Mouse (Mus musculus) stomach, postnatal 0 days (tissue): ENCODE measurements around the gene Lsm12. TPM values are rescaled to one million over a fixed set of nuclear protein-coding genes. Genes with fewer than 3 reads are reported as not detected.
A peak's percentile ranks its signal among the peaks of the same experiment; 100 is the strongest.

Source experiments
- ATAC-seq: fragments of 200-750 bp; cut with Nextera tagmentation; 2 replicates; pipeline ENCODE4 v1.8.0; 2017; ENCODE audit not compliant: low FRiP score, low TSS enrichment
- DNase-seq: peaks from one replicate; pipeline ENCODE4 v3.0.0-alpha.2; 2016; ENCODE audit warnings: low spot score
- H3K27ac ChIP-seq: fragments of 300-500 bp; sonication (generic); replicated peaks from 2 replicates; pipeline ENCODE4 v1.5.1; 2014; ENCODE audit warnings: mild to moderate bottlenecking, control low read depth
- H3K27me3 ChIP-seq: fragments of 300-500 bp; sonication (generic); 2 replicates; pipeline ENCODE4 v1.6.1; 2014; ENCODE audit warnings: low read length; ENCODE audit not compliant: control insufficient read depth, insufficient read depth
- H3K36me3 ChIP-seq: fragments of 300-500 bp; sonication (generic); 2 replicates; pipeline ENCODE4 v1.6.1; 2014; ENCODE audit warnings: low read length, mixed read lengths; ENCODE audit not compliant: control insufficient read depth, insufficient read depth
- H3K4me1 ChIP-seq: fragments of 300-500 bp; sonication (generic); replicated peaks from 2 replicates; pipeline ENCODE4 v1.6.1; 2014; ENCODE audit warnings: antibody characterized with exemption; ENCODE audit not compliant: control insufficient read depth, insufficient read depth
- H3K4me2 ChIP-seq: fragments of 300-500 bp; sonication (generic); replicated peaks from 2 replicates; pipeline ENCODE4 v1.6.1; 2014; ENCODE audit warnings: low read depth, mild to moderate bottlenecking, control low read depth, moderate library complexity
- H3K4me3 ChIP-seq: fragments of 300-500 bp; sonication (generic); 2 replicates; pipeline ENCODE4 v1.5.1; 2014; ENCODE audit warnings: low read depth, low read length, control low read depth
- H3K9ac ChIP-seq: fragments of 300-500 bp; sonication (generic); 2 replicates; pipeline ENCODE4 v1.6.1; 2014; ENCODE audit warnings: mild to moderate bottlenecking, low read length, control low read depth, mixed read lengths
- H3K9me3 ChIP-seq: fragments of 300-500 bp; sonication (generic); 2 replicates; pipeline ENCODE4 v1.6.1; 2016; ENCODE audit warnings: low read length; ENCODE audit not compliant: control insufficient read depth
- CTCF ChIP-seq: IDR thresholded peaks from 2 replicates; pipeline ENCODE4 v1.5.1; 2016; ENCODE audit warnings: antibody characterized with exemption, low read depth, mild to moderate bottlenecking, moderate library complexity
- EP300 ChIP-seq: optimal IDR thresholded peaks from 2 replicates; pipeline ENCODE3; 2016; ENCODE audit warnings: antibody characterized with exemption
- WGBS: fragments of 180-500 bp; shearing (Covaris S2); extraction: QIAGEN DNeasy Blood & Tissue Kit; methylation state at CpG from one replicate; pipeline ENCODE4 v1.1.7; 2014; 5-methylcytosine and 5-hydroxymethylcytosine counted together
- polyA plus RNA-seq: library from polyadenylated mRNA; unstranded; fragments of >200 nt; fragmentation: Nextera tagmentation; extraction: Ambion mirVana; gene quantifications from 2 replicates; pipeline ENCODE4 v1.2.1, GENCODE M21; 2015

Gene Lsm12
- polyA plus RNA-seq, 1 experiment from 2014 or later: 99.4 TPM

DNA sequence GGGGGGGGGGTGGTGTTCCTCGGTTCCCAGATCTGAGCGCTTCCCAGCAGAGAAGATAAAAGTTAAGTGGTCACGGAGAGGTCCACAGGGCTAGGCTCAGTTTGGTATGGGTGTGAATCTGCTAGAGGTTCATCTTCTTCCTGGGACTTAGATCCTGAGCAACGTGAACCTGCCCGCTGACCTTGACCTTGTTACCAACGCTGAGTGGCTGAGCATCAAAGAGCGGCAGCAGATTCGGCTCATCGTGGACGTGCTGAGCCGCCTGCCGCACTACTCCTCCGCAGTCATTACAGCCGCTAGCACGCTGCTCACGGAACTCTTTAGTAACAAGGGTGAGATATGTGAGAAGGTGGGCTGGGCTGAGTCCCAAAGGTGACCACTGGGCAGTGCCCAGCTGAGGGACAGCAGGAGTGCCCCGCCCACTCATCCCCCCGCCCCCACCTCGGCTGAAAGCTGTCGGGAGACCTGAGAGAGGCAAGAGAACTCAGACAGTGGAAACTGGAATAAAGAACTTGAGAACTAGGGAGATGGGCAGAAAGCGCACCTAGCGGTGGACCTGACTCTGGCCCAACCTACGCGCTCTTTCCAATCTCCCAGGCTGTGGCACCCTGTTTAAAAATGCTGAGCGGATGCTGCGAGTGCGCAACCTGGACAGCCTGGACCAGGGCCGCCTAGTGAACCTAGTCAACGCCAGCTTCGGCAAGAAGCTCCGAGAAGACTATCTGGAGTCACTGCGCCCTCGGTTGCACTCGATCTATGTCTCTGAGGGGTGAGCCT lies 37.7 kb downstream of the Lsm12 start:
- H3K4me3 ChIP-seq: no peak overlapping the region
- 15% methylated on average over 34 of the region's 34 CpGs for WGBS
- no peak for DNase-seq
- no peaks in the 10 kb centered on the region for H3K9me3 ChIP-seq
- no peaks in the 10 kb centered on the region for H3K36me3 ChIP-seq
- H3K4me1 ChIP-seq: no peaks in the 10 kb centered on the region
- no peak overlapping the region for H3K27ac ChIP-seq
- H3K9ac ChIP-seq: no peak overlapping the region
- peaks cover 24% of the 10 kb centered on the region for H3K27me3 ChIP-seq
- TF ChIP-seq CTCF (peak; percentile 25; the same call in 1 of the 2 replicates), EP300 (no peak)
- no peak overlapping the region for H3K4me2 ChIP-seq
- ATAC-seq: no peak

DNA sequence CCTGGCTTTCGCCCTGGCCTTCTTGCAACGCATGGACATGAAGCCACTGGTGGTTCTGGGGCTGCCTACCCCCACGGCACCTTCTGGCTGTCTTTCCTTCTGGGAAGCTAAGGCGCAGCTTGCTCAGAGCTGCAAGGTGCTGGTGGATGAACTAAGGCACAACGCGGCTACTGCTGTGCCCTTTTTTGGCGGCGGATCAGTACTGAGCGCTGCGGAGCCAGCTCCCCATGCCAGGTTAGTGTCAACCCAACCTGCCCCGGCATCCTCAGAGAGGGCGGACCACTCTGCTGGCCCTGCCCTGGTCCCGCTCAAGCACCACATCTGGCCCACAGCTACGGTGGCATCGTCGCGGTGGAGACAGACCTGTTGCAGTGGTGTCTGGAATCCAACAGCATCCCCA lies 38.6 kb downstream of the Lsm12 start:
- peaks cover 24% of the 10 kb centered on the region for H3K27me3 ChIP-seq

DNA sequence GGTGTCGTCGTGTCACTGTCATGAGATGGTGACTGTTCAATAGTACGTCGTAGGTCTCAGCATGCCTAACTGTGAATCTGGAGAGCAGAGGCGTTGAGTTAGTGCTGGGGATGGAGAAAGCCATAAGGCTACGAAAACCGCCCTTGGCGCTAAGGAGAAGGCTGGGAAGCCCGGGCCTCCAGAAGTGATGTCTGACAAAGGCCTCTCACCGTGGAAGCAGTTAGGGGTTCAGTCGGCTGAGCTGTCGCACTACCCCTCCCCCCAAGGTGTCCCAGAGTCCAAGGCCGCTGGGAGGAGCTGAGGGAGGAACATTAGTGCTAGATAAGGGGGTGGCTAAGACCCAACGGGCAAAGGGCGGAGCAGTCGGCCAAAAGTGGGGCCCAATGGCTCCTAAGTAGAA lies 39.1 kb downstream of the Lsm12 start:
- no peak for TF ChIP-seq CTCF
- no peak for TF ChIP-seq EP300
- whole genome bisulfite sequencing: 9% methylated on average over 16 of the region's 16 CpGs
- Histone ChIP-seq H3K27ac (no peak overlapping the region), H3K4me1 (no peaks in the 10 kb centered on the region), H3K9me3 (no peaks in the 10 kb centered on the region), H3K4me2 (peak overlapping the region; percentile 14; the same call in 1 of the 2 replicates), H3K9ac (no peak overlapping the region), H3K27me3 (peaks cover 24% of the 10 kb centered on the region), H3K36me3 (no peaks in the 10 kb centered on the region), H3K4me3 (no peak overlapping the region)
- DNase-seq (no peak), ATAC-seq (0 out of 2 replicates have a peak, but pooled peaks have one; percentile 16)

More for the DNA sequence above, 38.6 kb downstream of the Lsm12 start:
- Histone ChIP-seq H3K4me3 (no peak overlapping the region), H3K36me3 (no peaks in the 10 kb centered on the region), H3K27ac (no peak overlapping the region), H3K4me2 (no peak overlapping the region), H3K9ac (no peak overlapping the region), H3K4me1 (no peaks in the 10 kb centered on the region), H3K9me3 (no peaks in the 10 kb centered on the region)
- ATAC-seq (no peak), DNase-seq (no peak)
- TF ChIP-seq EP300: no peak
- no peak for TF ChIP-seq CTCF
- WGBS: 16% methylated on average over 17 of the region's 17 CpGs

DNA sequence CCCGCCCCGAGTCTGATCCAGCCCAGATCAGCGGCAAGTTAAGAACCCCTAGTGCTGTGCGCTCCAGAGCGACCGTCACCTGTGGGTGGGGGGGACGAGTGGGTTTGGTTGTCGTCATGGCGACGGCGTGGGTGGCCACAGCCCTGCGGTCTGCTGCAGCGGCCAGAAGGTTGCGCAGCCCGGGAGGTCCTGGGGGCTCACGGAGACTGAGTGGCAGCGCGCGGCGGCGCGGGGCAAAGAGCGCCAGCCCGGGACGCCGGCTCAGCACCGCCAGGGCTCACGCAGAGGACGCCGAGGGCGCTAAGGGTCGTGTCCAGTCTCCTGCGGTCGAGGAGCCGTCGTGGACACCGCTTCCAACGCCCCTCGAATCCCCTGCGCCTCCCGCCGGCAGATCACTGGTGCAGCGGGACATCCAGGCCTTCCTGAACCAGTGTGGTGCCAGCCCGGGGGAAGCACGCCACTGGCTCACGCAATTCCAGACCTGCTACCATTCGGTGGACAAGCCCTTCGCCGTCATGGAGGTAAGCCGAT lies 39.6 kb downstream of the Lsm12 start, which contains the start of gene Nags:
TSS of gene Nags (plus strand) at position 43 of the 531 bp plus-strand sequence.
- ATAC-seq (no peak), DNase-seq (peak; percentile 40)
- Histone ChIP-seq H3K36me3 (no peaks in the 10 kb centered on the region), H3K9me3 (no peaks in the 10 kb centered on the region), H3K27me3 (peaks cover 24% of the 10 kb centered on the region), H3K4me3 (peak within 1 kb of the TSS; percentile 33), H3K4me2 (peak within 1 kb of the TSS; percentile 49), H3K27ac (no peak within 1 kb of the TSS), H3K9ac (peak within 1 kb of the TSS; percentile 23; the same call in 1 of the 2 replicates), H3K4me1 (no peaks in the 10 kb centered on the region)
- no peak for TF ChIP-seq EP300
- TF ChIP-seq CTCF: no peak
- WGBS: 2% methylated on average over 50 of the region's 50 CpGs

DNA sequence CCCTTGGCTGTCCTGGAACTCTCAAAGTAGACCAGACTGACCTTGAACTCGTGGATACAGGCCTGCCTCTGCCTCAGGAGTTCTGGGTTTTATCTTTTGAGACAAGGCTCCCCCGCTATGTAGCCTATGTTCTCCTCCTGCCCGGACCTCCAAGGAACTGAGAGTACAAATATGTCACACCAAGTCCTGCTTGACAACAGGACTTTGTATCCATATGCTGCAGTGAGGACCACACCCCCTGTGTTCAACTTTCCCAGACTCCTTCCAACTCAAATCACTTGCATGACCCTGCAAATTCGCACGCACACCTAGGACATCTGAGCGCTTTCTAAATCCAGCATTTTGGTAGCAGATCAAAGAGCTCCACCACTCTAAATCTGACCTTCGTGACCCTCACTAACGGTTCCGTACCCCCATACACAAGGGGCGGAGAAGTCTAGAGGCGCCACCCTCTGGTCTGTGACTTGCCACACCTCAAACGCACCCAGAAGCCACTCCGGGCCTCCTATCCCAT lies 40.1 kb downstream of the Lsm12 start:
- peak overlapping the region; percentile 33 for H3K4me3 ChIP-seq
- no peak overlapping the region; the same call in 1 of the 2 replicates for H3K9ac ChIP-seq
- DNase-seq (no peak), ATAC-seq (peak; percentile 28; the same call in 1 of the 2 replicates)
- no peak overlapping the region for H3K27ac ChIP-seq
- no peaks in the 10 kb centered on the region for H3K9me3 ChIP-seq
- peak overlapping the region; percentile 49; the same call in 1 of the 2 replicates for H3K4me2 ChIP-seq
- H3K4me1 ChIP-seq: no peaks in the 10 kb centered on the region
- H3K27me3 ChIP-seq: peaks cover 24% of the 10 kb centered on the region
- TF ChIP-seq CTCF (no peak), EP300 (no peak)
- no peaks in the 10 kb centered on the region for H3K36me3 ChIP-seq
- WGBS: 24% methylated on average over 13 of the region's 13 CpGs
